Mouse (Mus musculus): ENCODE data around the gene Dll3.

DNA sequence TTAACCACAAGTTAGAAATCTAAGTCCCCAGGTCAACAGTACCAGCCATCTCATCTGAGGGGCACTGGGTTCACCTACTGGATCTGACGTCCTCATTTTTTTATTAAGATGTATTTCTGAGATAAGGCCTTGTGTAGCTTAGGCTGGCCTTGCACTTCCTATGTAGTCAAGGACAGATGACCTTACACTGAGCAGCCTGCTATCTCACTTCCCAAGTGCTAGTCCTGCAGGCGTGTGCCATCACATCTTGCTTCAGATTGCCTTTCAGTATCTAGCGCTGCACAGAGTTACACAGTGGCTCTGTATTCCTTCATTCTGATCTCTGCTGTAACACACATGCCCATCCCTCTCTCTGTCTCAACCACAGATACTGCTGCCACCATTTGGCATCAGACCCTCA, 16.0 kb upstream of the Dll3 start:
- no peak for TF ChIP-seq CTCF (IDR thresholded peaks at IDR 0.05; ENCODE audit: borderline replicate concordance, extremely low read depth, insufficient read depth, insufficient read length)
- TF ChIP-seq POLR2A (IDR thresholded peaks at IDR 0.05; ENCODE audit: borderline replicate concordance, extremely low read depth, insufficient read depth, insufficient read length, poor library complexity, severe bottlenecking), result no peak

Measured in brain, embryonic 14.5 days (tissue).